Mouse (Mus musculus): ENCODE results near the gene Tbcel.

Tbcel gene

GRCm38 (mm10) chr9:42441234-42441633 lies 66.4 kb downstream of the Tbcel start:
- DNase-seq (ENCODE audit: low read depth), result no peak

DNA sequence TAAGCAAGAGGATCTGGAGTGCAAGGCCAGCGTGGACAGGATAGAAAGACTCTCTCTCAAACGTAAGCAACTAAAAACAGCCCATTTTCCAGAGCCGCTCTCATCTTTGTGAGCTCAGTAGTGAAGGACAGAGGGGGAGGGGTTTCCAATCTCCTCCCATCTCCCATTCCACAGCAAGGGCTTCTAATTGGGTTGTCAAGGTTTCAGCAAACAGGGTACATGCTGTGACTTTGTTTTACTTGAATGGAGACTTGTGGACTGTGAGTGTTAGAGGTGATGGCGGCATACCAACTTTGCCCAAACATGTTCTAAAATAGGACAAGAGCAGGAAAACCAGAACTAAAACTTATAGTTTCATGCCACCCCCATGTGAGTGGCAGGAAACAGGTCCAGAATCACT lies 68.2 kb downstream of the Tbcel start:
- no peak for DNase-seq (ENCODE audit: low read depth)

DNA sequence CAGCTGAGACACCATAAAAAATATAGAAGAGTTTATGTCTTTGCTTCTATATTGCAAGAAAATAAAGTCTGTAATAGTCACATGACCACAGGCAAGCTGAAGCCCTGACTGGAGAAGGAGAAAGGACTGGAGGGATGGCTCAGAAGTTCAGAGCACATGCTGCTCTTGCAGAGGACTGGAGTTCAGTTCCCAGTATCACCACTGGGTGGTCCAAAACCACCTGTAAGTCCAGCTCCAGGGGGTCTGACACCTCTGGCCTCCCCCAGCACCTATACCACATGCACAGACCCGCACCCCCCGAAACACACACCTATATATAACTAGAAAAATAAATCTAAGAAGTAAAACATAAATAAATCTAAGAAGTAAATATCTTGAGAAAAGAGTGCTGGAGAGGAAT lies 75.5 kb downstream of the Tbcel start:
- no peak for DNase-seq (ENCODE audit: low read depth)

GRCm38 (mm10) chr9:42431606-42432005 lies 76.0 kb downstream of the Tbcel start:
- DNase-seq (ENCODE audit: low read depth), result no peak

GRCm38 (mm10) chr9:42428060-42428924 lies 79.3 kb downstream of the Tbcel start:
- no peak for DNase-seq (ENCODE audit: low read depth)

DNA sequence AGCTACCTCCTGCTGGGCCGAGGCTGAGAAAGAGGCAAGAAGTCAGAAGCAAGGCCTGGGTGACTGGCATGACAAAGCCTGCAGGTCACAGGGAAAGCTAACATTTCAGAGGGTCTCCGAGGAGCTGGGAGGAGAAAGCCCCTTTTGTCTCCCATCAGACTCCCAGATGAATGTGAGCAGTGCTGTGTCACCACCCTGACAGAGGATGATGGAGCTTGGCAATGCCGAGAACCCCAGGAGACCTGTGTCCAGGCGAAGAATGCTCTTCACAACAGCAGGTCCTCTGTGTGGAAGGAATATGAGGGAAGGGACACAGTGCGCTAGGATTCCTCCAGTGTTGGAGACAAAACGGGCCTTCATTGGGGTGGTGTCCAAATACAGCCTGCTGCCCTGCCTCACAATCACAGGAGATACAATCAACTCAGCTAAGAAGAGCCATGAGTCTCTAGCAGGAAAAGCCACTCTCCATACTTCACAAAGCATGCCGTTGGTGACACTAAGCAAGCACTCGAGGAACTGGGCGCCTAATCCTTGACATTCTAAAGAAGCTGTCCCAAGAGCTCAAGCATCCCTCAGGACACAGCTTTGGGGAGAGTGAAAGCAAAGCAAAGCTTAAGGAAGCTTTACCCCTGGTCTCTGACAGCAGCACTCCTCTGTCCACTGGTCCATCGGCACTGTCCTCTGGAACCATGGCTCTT lies 80.8 kb downstream of the Tbcel start:
- DNase-seq (ENCODE audit: low read depth), result no peak

DNA sequence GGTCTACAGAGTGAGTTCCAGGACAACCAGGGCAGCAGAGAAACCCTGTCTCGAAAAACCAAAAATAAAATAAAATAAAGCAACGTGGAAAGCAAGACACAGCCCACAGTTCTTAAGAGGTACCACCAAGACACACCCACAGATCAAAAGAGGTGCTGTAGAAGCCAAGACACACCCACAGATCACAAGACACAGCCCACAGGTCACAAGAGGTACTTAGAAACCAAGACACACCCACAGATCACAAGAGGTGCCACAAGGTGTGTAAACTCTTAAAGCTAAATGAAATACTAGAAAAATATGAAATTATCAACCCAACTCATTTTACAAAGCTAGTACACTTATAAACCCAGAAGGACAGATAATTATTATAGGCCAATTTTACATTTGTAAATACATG lies 84.0 kb downstream of the Tbcel start:
- DNase-seq (ENCODE audit: low read depth), result no peak

DNA sequence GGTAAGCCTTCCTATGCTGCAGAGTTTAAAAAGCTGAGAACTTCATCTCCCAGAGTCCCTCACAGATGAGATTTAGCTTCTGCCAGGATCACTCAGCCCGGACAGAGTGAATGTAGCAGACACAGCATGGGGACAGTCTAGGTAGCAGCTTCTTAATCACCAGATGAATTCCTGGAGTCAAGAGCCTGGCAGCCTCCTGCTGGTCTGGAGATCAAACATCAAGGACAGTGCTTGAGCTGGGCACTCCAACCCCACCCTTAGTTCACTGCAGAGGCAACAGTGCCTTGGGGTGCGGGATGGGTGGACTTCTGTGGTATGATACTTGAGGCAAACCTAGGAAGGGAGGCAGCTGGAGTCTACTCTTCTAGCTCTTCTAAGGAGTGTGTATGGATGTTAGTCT lies 87.9 kb downstream of the Tbcel start:
- no peak for DNase-seq (ENCODE audit: low read depth)

- no peak for DNase-seq (ENCODE audit: low read depth)
Observed at GRCm38 (mm10) chr9:42418786-42419185, 88.8 kb downstream of the Tbcel start.

DNA sequence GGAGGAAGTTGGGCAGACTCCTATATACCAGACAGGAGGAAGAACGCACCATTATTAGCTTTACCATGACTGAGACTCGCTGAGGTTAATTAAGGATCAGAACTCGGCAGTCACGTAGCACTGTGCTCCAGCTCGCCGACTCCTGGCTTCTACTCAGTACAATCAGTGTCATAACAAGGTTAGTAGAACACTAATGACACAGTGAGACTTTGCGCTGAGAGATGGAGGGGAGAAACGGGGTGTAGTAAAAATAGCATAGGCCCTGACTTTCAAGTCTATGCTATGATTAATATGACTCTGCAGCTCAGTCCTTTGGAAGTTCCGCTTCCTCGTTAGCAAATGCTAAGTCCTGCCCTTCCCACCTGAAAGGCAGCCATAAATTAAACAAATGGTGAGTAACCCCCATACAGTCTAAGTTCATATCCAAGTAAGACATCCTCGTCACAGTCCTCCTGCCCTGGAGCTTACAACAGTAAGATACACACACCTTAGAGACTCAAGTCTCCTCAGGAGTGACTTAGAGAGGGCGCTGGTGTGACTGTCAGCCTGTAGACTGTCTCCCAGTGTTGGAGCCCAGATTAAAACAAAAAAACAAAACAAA lies 90.2 kb downstream of the Tbcel start:
- no peak for DNase-seq (ENCODE audit: low read depth)

GRCm38 (mm10) chr9:42415184-42415583 lies 92.4 kb downstream of the Tbcel start:
- no peak for DNase-seq (ENCODE audit: low read depth)

GRCm38 (mm10) chr9:42413345-42413744 lies 94.3 kb downstream of the Tbcel start:
- DNase-seq (ENCODE audit: low read depth), result no peak

GRCm38 (mm10) chr9:42411296-42411695 lies 96.3 kb downstream of the Tbcel start:
- no peak for DNase-seq (ENCODE audit: low read depth)

- DNase-seq (ENCODE audit: low read depth), result no peak
Observed at GRCm38 (mm10) chr9:42405736-42406135, 101.9 kb downstream of the Tbcel start.

- DNase-seq (ENCODE audit: low read depth), result no peak
Observed at GRCm38 (mm10) chr9:42401486-42401885, 106.1 kb downstream of the Tbcel start.

DNA sequence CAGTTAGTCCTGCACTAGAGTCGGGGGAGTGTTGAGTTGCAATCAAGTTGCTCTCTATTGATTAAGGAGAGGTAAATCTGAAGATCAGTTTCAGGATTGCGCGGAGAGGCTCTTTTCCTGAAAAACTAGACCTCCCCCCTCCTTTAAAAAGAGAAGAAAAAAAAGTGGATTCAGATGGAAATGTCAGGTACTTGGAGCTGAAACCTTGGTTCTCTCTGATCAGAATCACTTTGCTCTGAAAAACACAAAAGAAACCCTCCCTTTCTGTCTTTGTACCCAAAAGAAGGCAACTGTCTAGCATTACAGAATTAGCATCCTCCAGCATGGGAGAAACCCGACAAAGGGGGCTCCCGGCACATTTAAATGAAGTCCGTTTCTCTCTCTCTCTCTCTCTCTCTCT lies 107.8 kb downstream of the Tbcel start, which contains the start of gene Tecta:
TSS of gene Tecta (minus strand) at position 101 of the 400 bp plus-strand sequence.
- DNase-seq (ENCODE audit: low read depth), result no peak

- DNase-seq (ENCODE audit: low read depth), result no peak
Observed at GRCm38 (mm10) chr9:42396141-42396540, 111.5 kb downstream of the Tbcel start.

DNA sequence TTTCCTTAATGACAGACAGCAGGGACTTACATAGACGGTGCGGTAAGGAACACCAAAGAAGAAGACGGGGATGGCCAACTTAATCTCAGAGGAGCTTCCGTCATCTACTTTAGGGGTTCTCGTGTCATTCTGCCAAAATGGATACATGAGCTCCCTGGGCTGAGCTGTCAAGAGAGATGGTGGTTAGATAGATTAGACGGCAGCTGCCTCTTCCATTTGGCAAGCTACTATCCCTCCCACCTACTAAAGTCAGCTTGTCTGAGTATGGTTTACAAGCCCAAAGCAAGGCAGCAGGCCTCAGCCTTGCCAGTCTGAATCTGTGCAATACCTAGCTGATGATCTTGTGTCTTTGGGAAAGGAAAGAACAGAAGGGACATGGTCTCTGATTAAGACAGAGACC lies 112.7 kb downstream of the Tbcel start:
- no peak for DNase-seq (ENCODE audit: low read depth)

GRCm38 (mm10) chr9:42394321-42394720 lies 113.3 kb downstream of the Tbcel start:
- DNase-seq (ENCODE audit: low read depth), result peak; percentile 34

DNA sequence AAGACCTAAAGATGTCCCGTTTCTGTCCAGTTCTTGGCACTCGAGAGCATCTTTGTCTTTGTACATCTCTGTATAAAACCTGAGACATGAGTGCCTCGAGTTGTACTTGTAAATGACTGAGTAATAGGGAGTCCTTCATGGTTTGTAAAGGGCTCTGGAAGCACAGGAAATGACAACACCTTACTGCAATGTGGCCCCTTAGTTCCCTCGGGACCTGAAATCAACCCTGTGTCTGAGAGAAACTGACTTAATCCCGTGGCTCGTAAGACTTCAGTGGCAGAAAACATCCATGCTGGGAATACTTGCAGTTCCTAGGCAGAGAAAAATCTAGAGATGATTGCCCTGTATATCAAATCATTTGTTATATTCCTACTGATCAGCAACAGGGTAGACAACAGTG lies 114.7 kb downstream of the Tbcel start:
- peak; percentile 28 for DNase-seq (ENCODE audit: low read depth)

DNA sequence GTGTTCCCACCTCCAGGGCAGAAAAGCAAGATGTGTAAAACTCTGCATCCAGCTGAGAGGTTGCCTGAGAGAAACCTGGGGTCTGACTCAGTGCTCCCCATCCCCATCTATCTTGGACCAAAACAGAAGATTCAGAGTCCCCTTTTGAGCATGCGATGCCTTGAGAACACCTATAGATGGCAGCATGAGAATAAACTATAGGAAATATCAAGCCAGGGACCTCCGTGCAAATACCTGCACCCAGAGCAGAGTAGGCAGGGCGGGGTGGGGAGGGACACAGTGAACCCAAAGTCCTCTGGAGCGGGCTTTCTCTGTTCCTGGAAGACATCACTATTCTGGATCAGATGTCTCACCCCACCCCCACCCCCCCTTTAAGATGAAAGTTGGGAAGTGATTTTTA lies 119.1 kb downstream of the Tbcel start:
- DNase-seq (ENCODE audit: low read depth), result no peak

- no peak for DNase-seq (ENCODE audit: low read depth)
Observed at GRCm38 (mm10) chr9:42387038-42387437, 120.6 kb downstream of the Tbcel start.

DNA sequence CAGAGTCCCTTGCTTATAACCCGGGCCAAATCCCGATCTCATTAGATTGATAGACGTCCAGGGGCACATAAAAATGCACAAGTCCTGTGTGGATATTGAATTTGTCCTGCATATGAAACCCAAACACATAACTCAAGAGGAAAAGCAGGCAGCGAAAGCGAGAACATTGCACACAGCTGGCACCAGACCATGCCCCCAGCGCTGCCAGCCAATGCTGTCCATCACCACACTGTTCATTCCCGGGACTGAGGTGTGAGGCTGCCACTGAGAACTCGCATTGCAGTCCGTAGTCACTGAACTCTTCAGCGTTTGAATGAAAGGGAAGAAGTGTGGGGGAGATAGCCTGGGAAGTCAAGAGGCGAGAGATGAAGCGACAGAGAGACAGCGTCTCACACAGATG lies 122.0 kb downstream of the Tbcel start:
- DNase-seq (ENCODE audit: low read depth), result no peak

All from fibroblast of lung, adult 2 months (primary cell).